Mouse (Mus musculus) CH12.LX (cell line): Measurements from ENCODE around the gene Dync1i1. TPM values are rescaled to one million over a fixed set of nuclear protein-coding genes. Genes with fewer than 3 reads are reported as not detected.

Source experiments
- DNase-seq: peaks from one replicate; pipeline ENCODE4 v3.0.0-alpha.2; 2013; ENCODE audit errors: extremely low read depth
- H3K27ac ChIP-seq: 2 replicates; pipeline ENCODE4 v1.5.1; 2012; ENCODE audit warnings: low read depth, mild to moderate bottlenecking, control low read depth, moderate library complexity; ENCODE audit not compliant: insufficient read depth
- H3K27me3 ChIP-seq: replicated peaks from 2 replicates; pipeline ENCODE3; 2012; ENCODE audit warnings: inconsistent platforms
- H3K36me3 ChIP-seq, 2 experiments: replicated peaks in 1 of 2; 2 replicates each; pipeline versions ENCODE3 to v1.6.1; 2012; ENCODE audit warnings: inconsistent platforms in 1 of 2, low read length in 1 of 2, mild to moderate bottlenecking in 1 of 2, mixed read lengths in 1 of 2, moderate library complexity in 1 of 2; ENCODE audit not compliant: control insufficient read depth in 1 of 2, insufficient read depth in 1 of 2
- H3K4me1 ChIP-seq, 2 experiments: 2 replicates each; pipeline ENCODE4 v1.6.1; 2012; ENCODE audit warnings: inconsistent platforms in 1 of 2, moderate library complexity in 1 of 2; ENCODE audit not compliant: insufficient read depth in 2 of 2, control insufficient read depth in 1 of 2
- H3K4me2 ChIP-seq: 2 replicates; pipeline ENCODE4 v1.6.1; 2012; ENCODE audit warnings: low read depth, mild to moderate bottlenecking, control low read depth; ENCODE audit not compliant: poor library complexity, insufficient read depth, severe bottlenecking
- H3K4me3 ChIP-seq, 3 experiments: fragments of 150-350 bp in 1 of 3; sonication (generic) in 1 of 3; replicated peaks in 1 of 3; 2 replicates each; pipeline versions ENCODE3 to v1.5.1; 2011 to 2012; ENCODE audit warnings: low read depth in 2 of 3, low read length in 2 of 3, mild to moderate bottlenecking in 2 of 3, moderate library complexity in 2 of 3, control low read depth in 1 of 3, improper control_type of control experiment in 1 of 3, inconsistent platforms in 1 of 3, mixed read lengths in 1 of 3; ENCODE audit not compliant: poor library complexity in 1 of 3
- H3K79me2 ChIP-seq: replicated peaks from 2 replicates; pipeline ENCODE4 v1.6.1; 2012; ENCODE audit warnings: mild to moderate bottlenecking, moderate library complexity; ENCODE audit not compliant: control insufficient read depth, poor library complexity, insufficient read depth, severe bottlenecking; ENCODE audit errors: extremely low read depth
- H3K9ac ChIP-seq: 2 replicates; pipeline ENCODE4 v1.6.1; 2012; ENCODE audit warnings: low read depth, mild to moderate bottlenecking, control low read depth, moderate library complexity; ENCODE audit not compliant: insufficient read depth
- H3K9me3 ChIP-seq: replicated peaks from 2 replicates; pipeline ENCODE3; 2012; ENCODE audit warnings: low read length, inconsistent platforms, mixed read lengths
- CHD1 ChIP-seq: IDR thresholded peaks from 2 replicates; pipeline ENCODE4 v1.6.1; 2012; ENCODE audit warnings: low read depth, low read length, improper control_type of control experiment, inconsistent platforms
- CHD2 ChIP-seq: IDR thresholded peaks from 2 replicates; pipeline ENCODE4 v1.6.1; 2011; ENCODE audit warnings: low read length, improper control_type of control experiment
- E2F4 ChIP-seq: IDR thresholded peaks from 2 replicates; pipeline ENCODE4 v1.6.1; 2011; ENCODE audit warnings: low read depth, low read length, improper control_type of control experiment; ENCODE audit not compliant: insufficient replicate concordance
- ELF1 ChIP-seq: IDR thresholded peaks from 2 replicates; pipeline ENCODE4 v1.6.1; 2014; ENCODE audit warnings: low read depth, mild to moderate bottlenecking, inconsistent platforms, low read length, improper control_type of control experiment
- GABPA ChIP-seq: IDR thresholded peaks from 2 replicates; pipeline ENCODE4 v1.6.1; 2012; ENCODE audit warnings: low read depth, low read length, improper control_type of control experiment, inconsistent platforms; ENCODE audit not compliant: insufficient replicate concordance
- HCFC1 ChIP-seq: IDR thresholded peaks from 2 replicates; pipeline ENCODE4 v1.6.1; 2012; ENCODE audit warnings: low read depth, mild to moderate bottlenecking, inconsistent platforms, low read length, improper control_type of control experiment
- IRF4 ChIP-seq: IDR thresholded peaks from 2 replicates; pipeline ENCODE4 v1.6.1; 2014; ENCODE audit warnings: low read depth, mild to moderate bottlenecking, inconsistent platforms, low read length, improper control_type of control experiment
- MAFK ChIP-seq: IDR thresholded peaks from 2 replicates; pipeline ENCODE4 v1.6.1; 2011; ENCODE audit warnings: low read length, improper control_type of control experiment; ENCODE audit not compliant: insufficient replicate concordance
- MEF2A ChIP-seq: IDR thresholded peaks from 2 replicates; pipeline ENCODE4 v1.6.1; 2014; ENCODE audit warnings: low read depth, mild to moderate bottlenecking, inconsistent platforms, low read length, improper control_type of control experiment, borderline replicate concordance
- MXI1 ChIP-seq: IDR thresholded peaks from 2 replicates; pipeline ENCODE4 v1.6.1; 2011; ENCODE audit warnings: mild to moderate bottlenecking, low read depth, low read length, improper control_type of control experiment
- MYC ChIP-seq: IDR thresholded peaks from 2 replicates; pipeline ENCODE4 v1.6.1; 2011; ENCODE audit warnings: low read depth, mild to moderate bottlenecking, improper control_type of control experiment, low read length
- NELFE ChIP-seq: IDR thresholded peaks from 2 replicates; pipeline ENCODE4 v1.6.1; 2011; ENCODE audit warnings: low read depth, low read length, improper control_type of control experiment
- NRF1 ChIP-seq: IDR thresholded peaks from 2 replicates; pipeline ENCODE4 v1.6.1; 2014; ENCODE audit warnings: low read depth, mild to moderate bottlenecking, inconsistent platforms, low read length, improper control_type of control experiment, moderate library complexity
- POLR2A ChIP-seq: IDR thresholded peaks from 2 replicates; pipeline ENCODE4 v1.6.1; 2011; ENCODE audit warnings: low read depth, mild to moderate bottlenecking, improper control_type of control experiment, low read length
- RAD21 ChIP-seq: IDR thresholded peaks from 2 replicates; pipeline ENCODE4 v1.6.1; 2011; ENCODE audit warnings: low read depth, mild to moderate bottlenecking, low read length, improper control_type of control experiment, moderate library complexity
- RCOR1 ChIP-seq: conservative IDR thresholded peaks from 2 replicates; pipeline ENCODE4 v1.6.1; 2012; ENCODE audit warnings: low read depth, mild to moderate bottlenecking, inconsistent platforms, low read length, improper control_type of control experiment
- SIN3A ChIP-seq: IDR thresholded peaks from 2 replicates; pipeline ENCODE4 v1.6.1; 2012; ENCODE audit warnings: low read length, improper control_type of control experiment, inconsistent platforms
- TCF12 ChIP-seq: IDR thresholded peaks from 2 replicates; pipeline ENCODE4 v1.6.1; 2014; ENCODE audit warnings: low read depth, mild to moderate bottlenecking, inconsistent platforms, low read length, improper control_type of control experiment
- UBTF ChIP-seq: IDR thresholded peaks from 2 replicates; pipeline ENCODE4 v1.6.1; 2012; ENCODE audit warnings: low read depth, mild to moderate bottlenecking, inconsistent platforms, low read length, improper control_type of control experiment, moderate library complexity
- USF1 ChIP-seq: IDR thresholded peaks from 2 replicates; pipeline ENCODE4 v1.6.1; 2014; ENCODE audit warnings: low read depth, mild to moderate bottlenecking, inconsistent platforms, low read length, improper control_type of control experiment
- ZKSCAN1 ChIP-seq: IDR thresholded peaks from 2 replicates; pipeline ENCODE4 v1.6.1; 2012; ENCODE audit warnings: low read depth, inconsistent platforms, low read length, improper control_type of control experiment, borderline replicate concordance
- dilution Hi-C: fragments of 300-500 bp; cut with MboI; formaldehyde crosslinking; loops from 2 replicates; pipeline ENCODE4 v1.14.3; 2020; ENCODE audit warnings: low sequenced_read_pairs; ENCODE audit not compliant: extremely low pct_unique_long_range_greater_than_20kb, extremely low pct_ligation_motif_present
- in situ Hi-C: fragments of 300-500 bp; cut with MboI; formaldehyde crosslinking; loops from 3 replicates; pipeline ENCODE4 v1.14.3; 2019; ENCODE audit warnings: low sequenced_read_pairs, low pct_ligation_motif_present, low pct_unique_long_range_greater_than_20kb, mixed read lengths
- polyA plus RNA-seq: library from polyadenylated mRNA; unstranded; fragments of >175 nt; gene quantifications from 2 replicates; pipeline ENCODE4 v1.2.1, GENCODE M21; 2012; ENCODE audit warnings: low read depth; ENCODE audit not compliant: insufficient read length
- total RNA-seq, 2 experiments: library from RNA; depleted of rRNA; stranded (reverse); fragments of 300-350 nt in 1 of 2; fragments of >200 nt in 1 of 2; gene quantifications; 2 replicates each; pipeline ENCODE4 v1.2.3; 2012 to 2014

The Dync1i1 gene
- total and polyA plus RNA-seq, 3 experiments, result not detected

DNA sequence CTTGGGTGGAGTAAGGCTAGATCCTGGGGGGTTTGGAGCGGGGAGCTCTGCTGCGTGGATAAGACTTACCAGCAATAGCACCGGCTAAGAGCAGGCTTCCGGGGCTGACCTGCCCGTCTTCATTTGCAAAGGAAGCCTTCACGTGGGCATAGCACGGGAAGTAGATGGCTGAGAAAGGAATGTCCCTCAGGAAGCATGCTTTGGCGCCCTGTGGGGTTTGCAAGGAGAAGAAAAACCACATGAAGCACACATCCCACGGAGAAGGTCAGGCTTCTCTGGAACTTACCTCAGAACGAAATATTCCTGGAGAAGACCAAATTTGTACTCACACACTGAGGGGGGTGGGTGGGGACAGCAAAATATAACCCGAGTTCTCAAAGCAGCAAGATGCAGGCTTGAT lies 327.3 kb downstream of the Dync1i1 start:
- no peak overlapping the region for H3K9ac ChIP-seq
- H3K4me2 ChIP-seq, result no peak overlapping the region
- H3K27me3 ChIP-seq, result no peaks in the 10 kb centered on the region
- no peak overlapping the region for H3K27ac ChIP-seq
- no peaks in the 10 kb centered on the region for H3K9me3 ChIP-seq
- TF ChIP-seq ZKSCAN1 (no peak), POLR2A (no peak), CHD2 (no peak), GABPA (no peak), RAD21 (no peak), RCOR1 (no peak), TCF12 (no peak), E2F4 (no peak), MYC (no peak), SIN3A (no peak), IRF4 (no peak), ELF1 (no peak), MXI1 (no peak), MAFK (no peak), HCFC1 (no peak), USF1 (no peak)
- H3K79me2 ChIP-seq, result no peaks in the 10 kb centered on the region
- DNase-seq, result no peak
- in situ Hi-C loops, result no loop called here
- no peaks in the 10 kb centered on the region for H3K4me1 ChIP-seq
- no peaks in the 10 kb centered on the region for H3K36me3 ChIP-seq
- dilution Hi-C loops, result no loop called here
- no peak overlapping the region for H3K4me3 ChIP-seq

GRCm38 (mm10) chr6:6053946-6054345 lies 328.5 kb downstream of the Dync1i1 start:
- in situ Hi-C loops (no loop called here), dilution Hi-C loops (no loop called here)
- no peaks in the 10 kb centered on the region for H3K27me3 ChIP-seq
- H3K4me2 ChIP-seq, result no peak overlapping the region
- H3K4me1 ChIP-seq, result no peaks in the 10 kb centered on the region
- no peak overlapping the region for H3K27ac ChIP-seq
- no peaks in the 10 kb centered on the region for H3K9me3 ChIP-seq
- H3K9ac ChIP-seq, result no peak overlapping the region
- TF ChIP-seq CHD1 (no peak), NRF1 (no peak), MEF2A (no peak), UBTF (no peak), NELFE (no peak), USF1 (no peak), SIN3A (no peak)
- no peaks in the 10 kb centered on the region for H3K79me2 ChIP-seq
- DNase-seq, result no peak
- no peak overlapping the region for H3K4me3 ChIP-seq
- no peaks in the 10 kb centered on the region for H3K36me3 ChIP-seq
